Mouse (Mus musculus): ENCODE measurements around the gene Pigm.

DNA sequence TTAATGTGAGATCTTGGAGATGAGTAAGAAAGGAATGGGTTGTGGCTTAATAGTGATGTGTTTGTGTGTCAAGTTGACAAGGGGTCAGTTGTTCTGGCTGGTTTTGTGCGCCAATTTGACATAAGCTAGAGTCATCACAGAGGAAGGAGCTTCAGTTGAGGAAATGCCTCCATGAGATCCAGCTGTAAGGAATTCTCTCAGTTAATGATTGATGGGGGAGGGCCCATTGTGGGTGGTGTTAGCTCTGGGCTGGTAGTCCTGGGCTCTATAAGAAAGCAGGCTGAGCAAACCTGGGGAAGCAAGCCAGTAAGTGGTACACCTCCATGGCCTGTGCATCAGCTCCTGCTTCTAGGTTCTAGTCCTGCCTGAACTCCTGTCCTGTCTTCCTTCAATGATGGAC lies 52.3 kb downstream of the Pigm start:
- TF ChIP-seq CTCF (conservative IDR thresholded peaks at IDR 0.05; ENCODE audit: insufficient read depth, insufficient read length, low read depth, low read length) (no peak), POLR2A (IDR thresholded peaks at IDR 0.05; ENCODE audit: low read depth, low read length) (no peak)

Data from kidney, adult 2 months (tissue).